Mouse (Mus musculus) heart, adult 8-10 months (tissue): ENCODE measurements around the gene Zmym1. TPM values are rescaled to one million over a fixed set of nuclear protein-coding genes. Genes with fewer than 3 reads are reported as not detected.
A peak's percentile ranks its signal among the peaks of the same experiment; 100 is the strongest.
"Not testable (repeated sequence)": the region's sequence is repeated elsewhere in the genome, so short reads cannot be mapped to it uniquely, and the experiment has no call there.

Experiments
- DNase-seq: peaks from one replicate; pipeline ENCODE4 v3.0.0; 2022; ENCODE audit warnings: low spot score
- total RNA-seq, 4 experiments: library from RNA; stranded (reverse); gene quantifications; 2 replicates each; pipeline ENCODE4 v1.2.4; 2022

The Zmym1 gene
- total RNA-seq, 4 experiments from 2014 or later = 3.6 to 7.3 (median 5.7) TPM

GRCm38 (mm10) chr4:127027228-127028190 lies 33.4 kb downstream of the Zmym1 start:
- peak; percentile 38 for DNase-seq

GRCm38 (mm10) chr4:127026826-127027225 lies 34.1 kb downstream of the Zmym1 start:
- DNase-seq = no peak

- no peak for DNase-seq
Observed at GRCm38 (mm10) chr4:127024240-127024639, 36.7 kb downstream of the Zmym1 start.

GRCm38 (mm10) chr4:127023201-127023600 lies 37.8 kb downstream of the Zmym1 start:
- no peak for DNase-seq

GRCm38 (mm10) chr4:127021989-127022626 lies 38.8 kb downstream of the Zmym1 start:
- peak; percentile 81 for DNase-seq

- peak; percentile 100 for DNase-seq
Observed at GRCm38 (mm10) chr4:127021151-127021945, 39.6 kb downstream of the Zmym1 start, which contains the start of gene Sfpq. Sfpq (plus strand) TSS chr4:127021324.

- no peak for DNase-seq
Observed at GRCm38 (mm10) chr4:127020411-127021150, 40.4 kb downstream of the Zmym1 start.

- no peak for DNase-seq
Observed at GRCm38 (mm10) chr4:127016366-127016765, 44.6 kb downstream of the Zmym1 start.

- peak; percentile 86 for DNase-seq
Observed at GRCm38 (mm10) chr4:127015294-127015993, 45.5 kb downstream of the Zmym1 start.

- DNase-seq = no peak
Observed at GRCm38 (mm10) chr4:127005113-127005936, 55.6 kb downstream of the Zmym1 start.

GRCm38 (mm10) chr4:127004384-127004783 lies 56.6 kb downstream of the Zmym1 start:
- no peak for DNase-seq

- no peak for DNase-seq
Observed at GRCm38 (mm10) chr4:127000601-127001105, 60.3 kb downstream of the Zmym1 start.

GRCm38 (mm10) chr4:126999372-126999771 lies 61.6 kb downstream of the Zmym1 start:
- not testable (repeated sequence) for DNase-seq

Other genes starting within 250 kb of the Zmym1 start
- 10 to 100 TPM; 17.8 to 24.4 (median 22.4) TPM for gene Zmym4, start 93.0 kb downstream of the Zmym1 start, total RNA-seq
- gene Sfpq, start 39.8 kb downstream of the Zmym1 start, total RNA-seq = 10 to 100 TPM; 60.3 to 71.5 (median 62.8) TPM
- 10 to 100 TPM in 2 of 4 experiments, 1 to 10 TPM in 2; 8.0 to 16.2 (median 9.9) TPM for gene Zmym6, start 16.2 kb upstream of the Zmym1 start, total RNA-seq
- 1 to 10 TPM; 1.0 to 3.1 (median 2.4) TPM for gene Tmem35b, start 62.5 kb upstream of the Zmym1 start, total RNA-seq
- gene Dlgap3, start 108.1 kb upstream of the Zmym1 start, total RNA-seq = under 1 TPM; 0.06 to 0.98 (median 0.25) TPM
- 10 to 100 TPM; 55.6 to 65.7 (median 60.7) TPM for gene Smim12, start 182.6 kb upstream of the Zmym1 start, total RNA-seq